Mouse (Mus musculus) lung, embryonic 14.5 days (tissue): Measurements from ENCODE around the gene Tnfaip8l2. TPM values are rescaled to one million over a fixed set of nuclear protein-coding genes. Genes with fewer than 3 reads are reported as not detected.
A peak's percentile ranks its signal among the peaks of the same experiment; 100 is the strongest.

Experiments
- ATAC-seq: fragments of 200-750 bp; cut with Nextera tagmentation; 2 replicates; pipeline ENCODE4 v1.8.0; 2017; ENCODE audit warnings: mild to moderate bottlenecking, moderate TSS enrichment, moderate library complexity; ENCODE audit not compliant: insufficient read depth
- DNase-seq: peaks from one replicate; pipeline ENCODE4 v3.0.0-alpha.2; 2015
- H3K27ac ChIP-seq: fragments of 300-500 bp; sonication (generic); 2 replicates; pipeline ENCODE4 v1.5.1; 2014; ENCODE audit warnings: low read depth, mild to moderate bottlenecking, moderate library complexity
- H3K27me3 ChIP-seq: fragments of 300-500 bp; sonication (generic); 2 replicates; pipeline ENCODE4 v1.6.1; 2014; ENCODE audit warnings: low read length, control low read depth; ENCODE audit not compliant: insufficient read depth
- H3K36me3 ChIP-seq: fragments of 300-500 bp; sonication (generic); 2 replicates; pipeline ENCODE4 v1.6.1; 2014; ENCODE audit warnings: control low read depth; ENCODE audit not compliant: insufficient read depth
- H3K4me1 ChIP-seq: fragments of 300-500 bp; sonication (generic); 2 replicates; pipeline ENCODE4 v1.6.1; 2014; ENCODE audit warnings: antibody characterized with exemption, control low read depth; ENCODE audit not compliant: insufficient read depth
- H3K4me2 ChIP-seq: fragments of 300-500 bp; sonication (generic); 2 replicates; pipeline ENCODE4 v1.6.1; 2014; ENCODE audit warnings: mild to moderate bottlenecking
- H3K4me3 ChIP-seq: fragments of 300-500 bp; sonication (generic); 2 replicates; pipeline ENCODE4 v1.5.1; 2014; ENCODE audit warnings: low read depth, low read length
- H3K9ac ChIP-seq: fragments of 300-500 bp; sonication (generic); 2 replicates; pipeline ENCODE4 v1.6.1; 2014
- H3K9me3 ChIP-seq: fragments of 300-500 bp; sonication (generic); 2 replicates; pipeline ENCODE4 v1.6.1; 2016; ENCODE audit warnings: low read depth, low read length, control low read depth
- CTCF ChIP-seq: IDR thresholded peaks from 2 replicates; pipeline ENCODE4 v1.5.1; 2016; ENCODE audit warnings: antibody characterized with exemption, low read depth
- WGBS: fragments of 180-500 bp; shearing (Covaris S2); extraction: QIAGEN DNeasy Blood & Tissue Kit; methylation state at CpG from one replicate; pipeline ENCODE4 v1.1.7; 2014; 5-methylcytosine and 5-hydroxymethylcytosine counted together
- polyA plus RNA-seq: library from polyadenylated mRNA; unstranded; fragments of >200 nt; fragmentation: Nextera tagmentation; extraction: Ambion mirVana; gene quantifications from 2 replicates; pipeline ENCODE4 v1.2.1, GENCODE M21; 2014

Gene Tnfaip8l2
- 3.2 and 4.2 TPM in 2 replicates for polyA plus RNA-seq

GRCm38 (mm10) chr3:95141952-95142616 lies at the start of gene Tnfaip8l2:
Gene Tnfaip8l2, minus strand, starts transcription at chr3:95142360.
- Histone ChIP-seq H3K27ac (no peak within 1 kb of the TSS), H3K9me3 (no peaks in the 10 kb centered on the region)

GRCm38 (mm10) chr3:95186888-95187287 lies 44.7 kb upstream of the Tnfaip8l2 start:
- no peak for ATAC-seq
- H3K4me3 ChIP-seq: no peak overlapping the region

More at GRCm38 (mm10) chr3:95141952-95142616, at the start of gene Tnfaip8l2:
- no peak within 1 kb of the TSS for H3K9ac ChIP-seq
- no peaks in the 10 kb centered on the region for H3K27me3 ChIP-seq
- H3K36me3 ChIP-seq: peaks cover 10% of the 10 kb centered on the region; the same call in 1 of the 2 replicates
- no peak within 1 kb of the TSS for H3K4me3 ChIP-seq
- ATAC-seq (peak; percentile 48; the same call in 1 of the 2 replicates), DNase-seq (no peak)
- WGBS: 80% methylated on average over 10 of the region's 10 CpGs
- H3K4me2 ChIP-seq: no peak within 1 kb of the TSS
- no peak for TF ChIP-seq CTCF
- H3K4me1 ChIP-seq: no peaks in the 10 kb centered on the region

GRCm38 (mm10) chr3:95186100-95186499 lies 43.9 kb upstream of the Tnfaip8l2 start:
- H3K9ac ChIP-seq: no peak overlapping the region
- no peaks in the 10 kb centered on the region for H3K4me1 ChIP-seq
- DNase-seq: no peak
- H3K27me3 ChIP-seq: no peaks in the 10 kb centered on the region
- H3K27ac ChIP-seq: no peak overlapping the region
- H3K36me3 ChIP-seq: peaks cover 73% of the 10 kb centered on the region
- no peaks in the 10 kb centered on the region for H3K9me3 ChIP-seq
- 0 out of 2 replicates have a peak, but pooled peaks have one; percentile 24 for ATAC-seq
- WGBS: 68% methylated on average over 2 of the region's 2 CpGs
- no peak overlapping the region for H3K4me2 ChIP-seq
- no peak for TF ChIP-seq CTCF
- H3K4me3 ChIP-seq: no peak overlapping the region

More at GRCm38 (mm10) chr3:95186888-95187287, 44.7 kb upstream of the Tnfaip8l2 start:
- WGBS: 72% methylated on average over 6 of the region's 6 CpGs
- H3K4me2 ChIP-seq: no peak overlapping the region
- no peaks in the 10 kb centered on the region for H3K27me3 ChIP-seq
- peaks cover 77% of the 10 kb centered on the region for H3K36me3 ChIP-seq
- no peak overlapping the region for H3K27ac ChIP-seq
- H3K9me3 ChIP-seq: no peaks in the 10 kb centered on the region
- no peak for DNase-seq
- TF ChIP-seq CTCF: no peak
- no peaks in the 10 kb centered on the region for H3K4me1 ChIP-seq
- H3K9ac ChIP-seq: no peak overlapping the region

- no peak for ATAC-seq
- 83% methylated on average over 9 of the region's 9 CpGs for WGBS
Measured at GRCm38 (mm10) chr3:95184796-95185577, 42.8 kb upstream of the Tnfaip8l2 start.

GRCm38 (mm10) chr3:95181841-95182240 lies 39.7 kb upstream of the Tnfaip8l2 start:
- 62% methylated on average over 1 of the region's 1 CpGs for WGBS
- no peak for ATAC-seq
- no peak for TF ChIP-seq CTCF

More at GRCm38 (mm10) chr3:95184796-95185577, 42.8 kb upstream of the Tnfaip8l2 start:
- TF ChIP-seq CTCF: no peak
- no peak overlapping the region for H3K4me2 ChIP-seq
- no peak overlapping the region for H3K27ac ChIP-seq
- H3K27me3 ChIP-seq: no peaks in the 10 kb centered on the region
- peaks cover 64% of the 10 kb centered on the region for H3K36me3 ChIP-seq
- H3K9ac ChIP-seq: no peak overlapping the region
- no peak for DNase-seq
- H3K4me1 ChIP-seq: no peaks in the 10 kb centered on the region
- no peaks in the 10 kb centered on the region for H3K9me3 ChIP-seq
- H3K4me3 ChIP-seq: no peak overlapping the region

GRCm38 (mm10) chr3:95179890-95180289 lies 37.7 kb upstream of the Tnfaip8l2 start:
- no peak overlapping the region for H3K4me2 ChIP-seq
- no peak overlapping the region for H3K9ac ChIP-seq
- DNase-seq: no peak
- WGBS: 63% methylated on average over 3 of the region's 3 CpGs
- H3K4me1 ChIP-seq: no peaks in the 10 kb centered on the region
- ATAC-seq: no peak
- no peaks in the 10 kb centered on the region for H3K27me3 ChIP-seq
- no peak overlapping the region for H3K27ac ChIP-seq
- H3K4me3 ChIP-seq: no peak overlapping the region
- H3K36me3 ChIP-seq: peaks cover 19% of the 10 kb centered on the region; the same call in 1 of the 2 replicates
- no peaks in the 10 kb centered on the region for H3K9me3 ChIP-seq
- TF ChIP-seq CTCF: no peak

More at GRCm38 (mm10) chr3:95181841-95182240, 39.7 kb upstream of the Tnfaip8l2 start:
- no peak overlapping the region for H3K4me2 ChIP-seq
- H3K36me3 ChIP-seq: peaks cover 32% of the 10 kb centered on the region
- H3K9ac ChIP-seq: no peak overlapping the region
- no peak for DNase-seq
- no peaks in the 10 kb centered on the region for H3K4me1 ChIP-seq
- H3K4me3 ChIP-seq: no peak overlapping the region
- no peak overlapping the region for H3K27ac ChIP-seq
- H3K27me3 ChIP-seq: no peaks in the 10 kb centered on the region
- no peaks in the 10 kb centered on the region for H3K9me3 ChIP-seq

- WGBS: 76% methylated on average over 5 of the region's 5 CpGs
- no peak overlapping the region for H3K4me2 ChIP-seq
- no peak overlapping the region for H3K27ac ChIP-seq
- no peaks in the 10 kb centered on the region for H3K4me1 ChIP-seq
- ATAC-seq (no peak), DNase-seq (no peak)
- H3K9me3 ChIP-seq: no peaks in the 10 kb centered on the region
- no peak overlapping the region for H3K9ac ChIP-seq
- peaks cover 12% of the 10 kb centered on the region; the same call in 1 of the 2 replicates for H3K36me3 ChIP-seq
- no peak overlapping the region for H3K4me3 ChIP-seq
- peaks cover 2% of the 10 kb centered on the region for H3K27me3 ChIP-seq
- no peak for TF ChIP-seq CTCF
Measured at GRCm38 (mm10) chr3:95178948-95179347, 36.8 kb upstream of the Tnfaip8l2 start.
